In the genomic region with DNA sequence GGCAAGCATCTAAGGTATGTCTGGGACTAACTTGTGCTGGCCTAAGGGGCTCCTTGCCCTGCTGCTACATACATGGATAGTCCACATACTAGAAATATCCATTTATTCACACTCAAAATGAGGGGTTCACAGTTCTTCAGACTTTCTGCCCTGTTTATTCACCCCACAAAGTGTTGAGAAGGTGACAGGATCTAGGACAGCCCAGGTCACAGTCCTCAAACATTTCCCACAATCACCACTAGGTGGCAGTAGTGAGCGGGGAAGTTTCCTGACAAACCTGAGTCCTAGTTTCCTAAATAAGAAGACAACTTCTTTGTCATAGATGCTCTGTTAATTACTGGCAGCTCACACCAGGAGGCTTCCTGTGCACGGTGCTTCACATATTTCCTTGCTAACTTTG, we compare ENCODE assay signal across 8 mouse cellular contexts. TPM values are rescaled to one million over a fixed set of nuclear protein-coding genes. Genes with fewer than 3 reads are reported as not detected.
DNase-seq lines count a peak whose midpoint lies in the region; ATAC-seq lines count a peak whose summit lies in the region.

No protein-coding gene starts in this region.

- ATAC-seq in erythroid progenitor cell, adult 5-6 weeks (replicated peaks; ENCODE audit: low FRiP score, poor library complexity, severe bottlenecking): 0 out of 2 replicates have a peak, but pooled peaks have one; percentile 32

- peak; percentile 49 to 63 for DNase-seq in left cerebral cortex, adult 18-20 months (ENCODE audit: low spot score in 2 of 2)
- no peak for DNase-seq in left cerebral cortex, adult 11 months (ENCODE audit: low spot score)
- peak; percentile 64 to 69 for DNase-seq in adrenal gland, postnatal 36 days
- DNase-seq in induced T-regulatory cell, adult 2 months (ENCODE audit: low read depth): peak; percentile 78
- DNase-seq in liver: peak; percentile 47
- peak; percentile 76 for DNase-seq in neural tube, embryonic 10.5 days (ENCODE audit: extremely low spot score, low spot score)
- DNase-seq in thymus, postnatal 10 days (ENCODE audit: low spot score in 2 of 2): peak; percentile 12 to 68

RNA-seq across cellular contexts. Expression of a gene that starts 15.9 kb away (rescaled TPM):
- total RNA-seq in left cerebral cortex, adult 18-20 months (2021): 1 to 10 TPM; 2.4 to 2.8 TPM
- total RNA-seq in adrenal gland, postnatal 36 days (2021): 1 to 10 TPM; 1.3 to 1.9 TPM
- not detected in 2 replicates for total RNA-seq in erythroid progenitor cell, adult 5-6 weeks (2015; ENCODE audit: low replicate concordance)
- total RNA-seq in erythroid progenitor cell, adult 5-6 weeks (2017; ENCODE audit: low replicate concordance): not detected in 2 replicates
